Mouse (Mus musculus): Measurements from ENCODE around the gene Clybl.

The Clybl gene

GRCm38 (mm10) chr14:122249123-122249522, 67.6 kb downstream of the Clybl start:
- DNase-seq (ENCODE audit: low spot score in 2 of 2), result no peak

DNA sequence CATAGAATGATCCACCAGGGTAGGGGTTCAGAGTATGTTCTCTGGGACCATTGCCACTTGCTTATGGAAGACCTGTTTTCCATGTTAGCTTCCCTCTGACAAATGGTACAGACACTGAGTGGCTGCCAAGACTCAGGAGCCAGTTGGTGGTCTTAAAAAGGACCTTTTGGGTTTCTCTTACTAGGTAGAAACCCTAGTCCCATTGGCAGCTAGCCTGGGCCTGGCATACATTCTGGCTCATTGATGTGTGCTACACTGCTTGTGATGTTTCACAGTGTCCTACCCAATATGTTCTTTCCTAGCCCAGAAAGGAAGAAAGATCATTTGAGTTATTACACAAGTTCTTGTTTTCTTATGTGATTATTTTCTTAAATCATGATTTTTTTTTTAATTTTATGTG, 69.8 kb downstream of the Clybl start:
- no peak for DNase-seq (ENCODE audit: low spot score in 2 of 2)

- no peak for DNase-seq (ENCODE audit: low spot score in 2 of 2)
These were observed 74.2 kb downstream of the Clybl start for GRCm38 (mm10) chr14:122255562-122256260.

GRCm38 (mm10) chr14:122256261-122256634, 74.7 kb downstream of the Clybl start:
- DNase-seq (ENCODE audit: low spot score in 2 of 2), result no peak

GRCm38 (mm10) chr14:122258297-122258696, 76.8 kb downstream of the Clybl start:
- DNase-seq (ENCODE audit: low spot score in 2 of 2), result no peak

DNA sequence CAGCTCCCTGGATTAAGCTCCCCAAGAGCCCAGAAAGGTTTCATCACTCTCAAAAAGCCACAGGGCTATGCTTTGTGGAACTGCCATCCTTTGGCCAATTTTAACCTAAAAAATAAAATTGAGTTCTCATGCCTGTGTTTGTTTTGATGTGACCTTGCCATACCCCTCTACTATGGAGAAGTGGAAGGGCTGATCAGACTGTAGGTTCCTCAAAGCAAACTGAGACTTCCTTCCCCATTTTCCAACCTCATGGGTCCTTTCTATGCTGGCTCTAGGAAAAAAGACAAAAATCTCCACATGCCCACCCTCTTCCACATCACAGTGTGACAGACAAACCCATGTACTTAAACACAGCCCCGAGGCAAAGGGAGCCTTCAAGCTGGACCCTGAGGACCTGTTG, 79.7 kb downstream of the Clybl start:
- DNase-seq (ENCODE audit: low spot score in 2 of 2), result no peak

DNA sequence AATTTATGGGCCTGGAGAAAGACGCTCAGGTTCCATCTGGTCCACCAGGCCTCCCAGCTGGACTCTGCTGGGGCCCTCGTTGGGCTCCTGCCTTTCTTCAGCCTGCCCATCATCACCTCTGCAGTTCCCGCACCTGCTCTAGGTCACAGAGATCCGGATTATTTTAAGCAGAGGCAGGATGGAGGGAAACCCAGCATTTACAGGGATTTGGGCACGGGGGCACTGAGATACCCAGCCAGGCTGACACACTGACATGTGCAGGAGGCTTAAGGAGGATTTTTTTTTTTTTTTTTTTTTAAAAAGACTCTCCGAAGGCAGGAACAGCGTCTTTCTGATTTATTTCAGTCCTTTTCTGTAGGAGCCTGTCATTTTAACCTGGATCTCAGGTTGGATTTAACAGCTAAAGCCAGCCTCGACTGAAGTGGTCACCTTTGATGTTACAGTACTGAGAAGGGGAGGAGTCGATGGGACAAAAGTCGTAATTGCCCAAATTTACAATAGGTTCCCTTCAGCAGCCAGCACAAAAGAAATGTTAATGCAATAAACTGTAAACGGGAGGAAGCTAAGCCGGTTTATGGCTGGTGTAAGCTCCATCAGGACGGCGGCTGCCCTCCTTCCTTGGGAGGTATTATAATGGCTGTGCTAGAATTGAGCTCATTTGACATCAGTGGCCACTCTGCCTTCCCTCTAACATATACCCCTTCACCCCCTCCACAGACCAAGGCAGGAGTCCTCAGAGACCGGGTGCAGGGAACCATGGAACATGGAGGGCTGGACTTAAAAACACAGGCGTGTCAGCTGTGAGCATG, 81.6 kb downstream of the Clybl start:
- no peak for DNase-seq (ENCODE audit: low spot score in 2 of 2)

- no peak for DNase-seq (ENCODE audit: low spot score in 2 of 2)
These were observed 83.7 kb downstream of the Clybl start for GRCm38 (mm10) chr14:122265214-122265613.

- DNase-seq (ENCODE audit: low spot score in 2 of 2), result no peak
These were observed 86.1 kb downstream of the Clybl start for GRCm38 (mm10) chr14:122267590-122267989.

- no peak for DNase-seq (ENCODE audit: low spot score in 2 of 2)
These were observed 89.7 kb downstream of the Clybl start for GRCm38 (mm10) chr14:122271104-122271746.

- no peak for DNase-seq (ENCODE audit: low spot score in 2 of 2)
These were observed 95.6 kb downstream of the Clybl start for GRCm38 (mm10) chr14:122277142-122277541.

- DNase-seq (ENCODE audit: low spot score in 2 of 2), result no peak
These were observed 98.2 kb downstream of the Clybl start for GRCm38 (mm10) chr14:122279462-122280308.

- DNase-seq (ENCODE audit: low spot score in 2 of 2), result no peak
These were observed 99.0 kb downstream of the Clybl start for GRCm38 (mm10) chr14:122280309-122281071.

- no peak for DNase-seq (ENCODE audit: low spot score in 2 of 2)
These were observed 99.6 kb downstream of the Clybl start for GRCm38 (mm10) chr14:122281072-122281634.

- no peak for DNase-seq (ENCODE audit: low spot score in 2 of 2)
These were observed 102.5 kb downstream of the Clybl start for GRCm38 (mm10) chr14:122283959-122284358.

- DNase-seq (ENCODE audit: low spot score in 2 of 2), result no peak
These were observed 114.9 kb downstream of the Clybl start for GRCm38 (mm10) chr14:122296399-122296798.

- no peak for DNase-seq (ENCODE audit: low spot score in 2 of 2)
These were observed 115.4 kb downstream of the Clybl start for GRCm38 (mm10) chr14:122296864-122297263.

- no peak for DNase-seq (ENCODE audit: low spot score in 2 of 2)
These were observed 116.0 kb downstream of the Clybl start for GRCm38 (mm10) chr14:122297386-122298109.

GRCm38 (mm10) chr14:122300261-122300660, 118.8 kb downstream of the Clybl start:
- no peak for DNase-seq (ENCODE audit: low spot score in 2 of 2)

- DNase-seq (ENCODE audit: low spot score in 2 of 2), result no peak
These were observed 122.3 kb downstream of the Clybl start for GRCm38 (mm10) chr14:122303821-122304220.

Measured in spleen, postnatal 36 days (tissue).